Mouse (Mus musculus): ENCODE measurements around the gene Cbarp. TPM values are rescaled to one million over a fixed set of nuclear protein-coding genes. Genes with fewer than 3 reads are reported as not detected.

Gene Cbarp
- polyA plus RNA-seq, 1 experiment from 2014 or later, result 5.1 TPM

DNA sequence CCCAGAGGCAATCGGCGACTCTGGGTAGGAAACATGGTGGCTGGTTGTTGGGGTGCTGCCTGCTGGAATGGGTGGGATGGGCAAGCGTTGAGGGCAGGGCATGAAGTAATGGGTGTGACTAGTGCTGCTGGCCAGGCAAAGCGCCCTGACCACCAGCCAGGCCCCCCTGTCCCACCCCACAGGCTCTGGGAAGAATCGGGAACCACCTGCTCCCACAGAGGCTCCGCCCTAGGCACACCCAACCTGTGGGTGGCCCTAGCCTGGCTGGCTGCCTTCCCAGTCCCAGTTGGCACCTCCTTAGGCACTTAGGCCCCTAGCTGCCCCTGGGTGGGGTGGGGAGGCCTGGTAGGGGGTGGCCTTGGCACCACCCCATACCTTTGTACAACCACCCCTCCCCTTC is 5.3 kb upstream of the Cbarp start:
- Histone ChIP-seq H3K4me3 (replicated peaks) (peak overlapping the region; percentile 9; the same call in 1 of the 2 replicates), H3K9ac (peak overlapping the region; percentile 34; the same call in 1 of the 2 replicates), H3K4me1 (replicated peaks) (peaks cover 54% of the 10 kb centered on the region)

DNA sequence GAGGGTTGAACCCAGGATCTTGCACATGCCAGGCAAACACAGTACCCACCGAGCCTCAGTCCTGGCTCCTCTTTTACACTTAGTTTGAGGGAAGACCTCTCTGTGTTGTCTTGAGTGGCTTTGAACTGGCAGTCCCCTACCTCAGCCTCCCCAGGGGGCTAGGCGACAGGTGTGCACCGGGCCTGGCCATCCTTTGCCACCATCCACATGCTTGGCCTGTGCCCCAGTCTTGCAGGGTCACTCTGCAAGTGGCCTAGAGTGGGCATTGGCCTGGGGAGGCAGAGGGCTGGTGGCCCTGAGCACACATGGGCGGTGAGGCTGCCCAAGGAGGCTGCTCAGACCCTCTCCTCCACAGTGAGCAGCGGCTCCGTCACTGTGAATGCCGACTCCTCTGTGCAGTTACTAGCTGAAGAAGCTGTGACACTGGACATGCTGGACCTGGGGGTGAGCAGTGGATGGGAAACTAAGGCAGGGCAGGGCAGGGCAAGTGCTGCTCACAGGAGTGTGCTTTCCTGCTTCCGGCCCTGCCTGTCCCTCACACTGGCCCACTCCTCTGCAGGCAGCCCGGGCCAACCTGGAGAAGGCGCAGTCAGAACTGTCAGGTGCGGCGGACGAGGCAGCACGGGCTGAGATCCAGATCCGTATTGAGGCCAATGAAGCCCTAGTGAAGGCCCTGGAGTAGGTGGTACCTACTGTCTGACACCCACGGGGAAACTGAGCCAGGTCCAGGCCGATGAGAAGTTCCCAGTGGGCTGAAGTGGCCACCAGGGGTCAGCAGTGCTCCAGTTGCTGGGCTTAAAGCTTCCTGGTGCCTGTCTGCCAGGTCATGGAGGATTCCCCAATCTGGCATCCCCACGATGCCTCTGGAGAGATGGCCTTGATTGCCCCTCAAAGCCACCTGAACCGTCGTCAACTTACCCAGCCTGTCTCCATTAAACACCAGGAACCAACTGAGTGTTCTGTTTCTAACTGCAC is 4.5 kb upstream of the Cbarp start:
- Histone ChIP-seq H3K27me3 (replicated peaks) (no peaks in the 10 kb centered on the region), H3K4me2 (replicated peaks) (peak overlapping the region; percentile 80; the same call in 1 of the 2 replicates), H3K4me3 (replicated peaks) (peak overlapping the region; percentile 9; the same call in 1 of the 2 replicates), H3K27ac (peak overlapping the region; percentile 96), H3K9ac (peak overlapping the region; percentile 20), H3K36me3 (peaks cover 24% of the 10 kb centered on the region), H3K4me1 (replicated peaks) (peaks cover 57% of the 10 kb centered on the region), H3K9me3 (no peaks in the 10 kb centered on the region)
- 71% methylated on average over 20 of the region's 20 CpGs for WGBS
- ATAC-seq, result no peak

More for the DNA sequence above, 5.3 kb upstream of the Cbarp start:
- Histone ChIP-seq H3K27ac (peak overlapping the region; percentile 96), H3K4me2 (replicated peaks) (peak overlapping the region; percentile 80; the same call in 1 of the 2 replicates), H3K36me3 (peaks cover 24% of the 10 kb centered on the region), H3K27me3 (replicated peaks) (no peaks in the 10 kb centered on the region), H3K9me3 (no peaks in the 10 kb centered on the region)
- WGBS, result 65% methylated on average over 6 of the region's 6 CpGs
- ATAC-seq, result no peak

- WGBS, result 91% methylated on average over 12 of the region's 12 CpGs
- no peak for ATAC-seq
- Histone ChIP-seq H3K27me3 (replicated peaks) (no peaks in the 10 kb centered on the region), H3K36me3 (peaks cover 24% of the 10 kb centered on the region), H3K4me2 (replicated peaks) (0 out of 2 replicates have a peak overlapping the region, but pooled peaks have one; percentile 3), H3K9me3 (no peaks in the 10 kb centered on the region), H3K4me3 (replicated peaks) (no peak overlapping the region; the same call in 1 of the 2 replicates), H3K27ac (no peak overlapping the region), H3K4me1 (replicated peaks) (peaks cover 63% of the 10 kb centered on the region), H3K9ac (no peak overlapping the region)
Measured at GRCm38 (mm10) chr10:80144159-80144558, 3.5 kb upstream of the Cbarp start.

GRCm38 (mm10) chr10:80143664-80144063 is 3.0 kb upstream of the Cbarp start:
- Histone ChIP-seq H3K36me3 (peaks cover 24% of the 10 kb centered on the region), H3K4me1 (replicated peaks) (peaks cover 64% of the 10 kb centered on the region), H3K9ac (no peak overlapping the region), H3K4me3 (replicated peaks) (no peak overlapping the region), H3K9me3 (no peaks in the 10 kb centered on the region), H3K4me2 (replicated peaks) (no peak overlapping the region), H3K27me3 (replicated peaks) (no peaks in the 10 kb centered on the region), H3K27ac (no peak overlapping the region)
- no peak for ATAC-seq
- 90% methylated on average over 7 of the region's 7 CpGs for WGBS

DNA sequence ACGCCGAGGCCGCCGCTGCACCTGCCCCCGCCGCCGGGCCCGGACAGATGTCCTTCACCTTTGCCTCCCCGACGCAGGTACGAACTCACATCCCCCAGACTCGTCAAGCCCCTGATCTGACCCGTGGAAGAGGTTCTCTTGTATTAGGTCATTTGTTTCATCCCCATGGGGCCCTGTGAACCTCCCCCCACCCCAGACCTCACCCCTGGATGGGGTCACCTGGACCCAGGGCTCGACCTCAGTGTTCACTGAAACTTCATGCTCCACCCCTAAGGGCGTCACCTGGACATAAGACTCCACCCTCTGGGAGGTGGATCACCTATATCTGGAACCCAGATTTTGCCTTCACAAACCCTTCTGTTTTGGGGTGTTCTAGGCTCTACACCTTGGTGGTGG is 1.9 kb upstream of the Cbarp start:
- peak overlapping the region; percentile 79 for H3K4me3 ChIP-seq (replicated peaks)
- peaks cover 6% of the 10 kb centered on the region; the same call in 1 of the 2 replicates for H3K27me3 ChIP-seq (replicated peaks)
- peaks cover 71% of the 10 kb centered on the region for H3K4me1 ChIP-seq (replicated peaks)
- peak overlapping the region; percentile 90 for H3K27ac ChIP-seq
- WGBS, result under 1% methylated on average over 15 of the region's 15 CpGs
- H3K36me3 ChIP-seq, result peaks cover 24% of the 10 kb centered on the region
- H3K9me3 ChIP-seq, result no peaks in the 10 kb centered on the region
- ATAC-seq, result peak; percentile 25
- peak overlapping the region; percentile 78 for H3K4me2 ChIP-seq (replicated peaks)
- H3K9ac ChIP-seq, result peak overlapping the region; percentile 93

- WGBS, result under 1% methylated on average over 43 of the region's 43 CpGs
- peak overlapping the region; percentile 79 for H3K4me3 ChIP-seq (replicated peaks)
- H3K4me1 ChIP-seq (replicated peaks), result peaks cover 71% of the 10 kb centered on the region
Measured at GRCm38 (mm10) chr10:80141786-80142529, 1.3 kb upstream of the Cbarp start.

GRCm38 (mm10) chr10:80141243-80141642 is 608 bp upstream of the Cbarp start:
- H3K4me2 ChIP-seq (replicated peaks), result peak overlapping the region; percentile 78
- H3K27ac ChIP-seq, result peak overlapping the region; percentile 90
- H3K9me3 ChIP-seq, result no peaks in the 10 kb centered on the region
- H3K27me3 ChIP-seq (replicated peaks), result peaks cover 16% of the 10 kb centered on the region
- peaks cover 24% of the 10 kb centered on the region for H3K36me3 ChIP-seq
- under 1% methylated on average over 29 of the region's 29 CpGs for WGBS
- H3K4me3 ChIP-seq (replicated peaks), result peak overlapping the region; percentile 79
- peak; percentile 67 for ATAC-seq
- peak overlapping the region; percentile 40 for H3K9ac ChIP-seq
- peaks cover 69% of the 10 kb centered on the region for H3K4me1 ChIP-seq (replicated peaks)

More at GRCm38 (mm10) chr10:80141786-80142529, 1.3 kb upstream of the Cbarp start:
- peaks cover 11% of the 10 kb centered on the region for H3K27me3 ChIP-seq (replicated peaks)
- peaks cover 24% of the 10 kb centered on the region for H3K36me3 ChIP-seq
- peak overlapping the region; percentile 90 for H3K27ac ChIP-seq
- H3K9me3 ChIP-seq, result no peaks in the 10 kb centered on the region
- peak overlapping the region; percentile 78 for H3K4me2 ChIP-seq (replicated peaks)
- peak; percentile 84 for ATAC-seq
- H3K9ac ChIP-seq, result peak overlapping the region; percentile 93

DNA sequence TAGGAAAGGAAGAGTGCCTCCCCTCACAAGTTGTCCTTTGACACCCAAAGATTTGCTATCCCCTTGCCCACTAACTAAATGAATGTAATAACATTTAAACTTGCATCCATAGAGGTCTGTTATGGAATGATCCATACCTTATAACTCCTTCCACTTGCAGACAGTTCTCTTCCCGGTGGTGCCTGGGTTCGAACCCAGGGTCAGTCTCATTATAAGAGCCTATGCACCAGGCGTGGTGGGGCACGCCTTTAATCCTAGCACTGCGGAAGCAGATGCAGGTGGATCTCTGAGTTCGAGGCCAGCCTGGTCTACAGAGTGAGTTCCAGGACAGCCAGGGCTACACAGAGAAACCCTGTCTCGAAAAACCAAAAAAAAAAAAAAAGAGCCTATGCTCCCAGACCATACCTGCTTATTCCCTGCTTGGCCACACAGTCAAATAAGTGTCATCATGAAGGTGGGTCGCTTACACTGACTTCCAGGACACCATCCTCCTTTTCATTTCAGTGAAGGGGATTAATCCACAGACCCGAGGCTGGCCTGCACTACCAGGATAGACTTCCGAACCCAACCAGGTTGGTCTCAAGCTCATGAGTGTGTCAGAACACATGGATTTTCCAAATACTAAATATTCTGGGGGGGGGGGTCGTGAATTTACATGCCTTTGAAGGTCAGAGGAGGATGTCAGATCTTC is 515 bp downstream of the Cbarp start:
- H3K4me3 ChIP-seq (replicated peaks), result no peak overlapping the region
- H3K4me2 ChIP-seq (replicated peaks), result no peak overlapping the region
- peaks cover 58% of the 10 kb centered on the region for H3K4me1 ChIP-seq (replicated peaks)
- 74% methylated on average over 11 of the region's 11 CpGs for WGBS
- H3K9ac ChIP-seq, result no peak overlapping the region
- ATAC-seq, result no peak
- peaks cover 18% of the 10 kb centered on the region for H3K36me3 ChIP-seq
- no peaks in the 10 kb centered on the region for H3K9me3 ChIP-seq
- H3K27me3 ChIP-seq (replicated peaks), result peaks cover 16% of the 10 kb centered on the region
- no peak overlapping the region for H3K27ac ChIP-seq

- H3K27ac ChIP-seq, result peak overlapping the region; percentile 81
- peak overlapping the region; percentile 65 for H3K9ac ChIP-seq
- no peak for ATAC-seq
- peak overlapping the region; percentile 64 for H3K4me3 ChIP-seq (replicated peaks)
- WGBS, result 1% methylated on average over 10 of the region's 10 CpGs
- peaks cover 12% of the 10 kb centered on the region for H3K36me3 ChIP-seq
- H3K4me2 ChIP-seq (replicated peaks), result peak overlapping the region; percentile 98
- peaks cover 53% of the 10 kb centered on the region for H3K4me1 ChIP-seq (replicated peaks)
- H3K9me3 ChIP-seq, result no peaks in the 10 kb centered on the region
- peaks cover 16% of the 10 kb centered on the region for H3K27me3 ChIP-seq (replicated peaks)
Measured at GRCm38 (mm10) chr10:80139439-80139775, 1.2 kb downstream of the Cbarp start.

- H3K27ac ChIP-seq, result peak within 1 kb of the TSS; percentile 81
- WGBS, result under 1% methylated on average over 91 of the region's 94 CpGs
- H3K9ac ChIP-seq, result peak within 1 kb of the TSS; percentile 65
- peaks cover 47% of the 10 kb centered on the region for H3K4me1 ChIP-seq (replicated peaks)
- 0 out of 2 replicates have a peak, but pooled peaks cover 6% of the 10 kb centered on the region for H3K36me3 ChIP-seq
- H3K4me2 ChIP-seq (replicated peaks), result peak within 1 kb of the TSS; percentile 98
- ATAC-seq, result peak; percentile 14
- no peaks in the 10 kb centered on the region for H3K9me3 ChIP-seq
- H3K27me3 ChIP-seq (replicated peaks), result peaks cover 16% of the 10 kb centered on the region
- peak within 1 kb of the TSS; percentile 64 for H3K4me3 ChIP-seq (replicated peaks)
Measured at GRCm38 (mm10) chr10:80138553-80139438, 1.8 kb downstream of the Cbarp start, which contains the start of gene Atp5d. Atp5d (plus strand) TSS chr10:80138632.

All from intestine, embryonic 15.5 days (tissue).